Mouse (Mus musculus) liver, embryonic 14.5 days (tissue): Measurements from ENCODE around the gene Lamp2. TPM values are rescaled to one million over a fixed set of nuclear protein-coding genes. Genes with fewer than 3 reads are reported as not detected.

Experiments
- ATAC-seq: fragments of 200-750 bp; cut with Nextera tagmentation; 2 replicates; pipeline ENCODE4 v1.8.0; 2017; ENCODE audit warnings: moderate number of reproducible peaks, mild to moderate bottlenecking, moderate library complexity; ENCODE audit not compliant: insufficient read depth
- DNase-seq, 3 experiments: peaks; one replicate each; pipeline ENCODE4 v3.0.0-alpha.2; 2012 to 2013; ENCODE audit warnings: low read depth in 3 of 3, low spot score in 3 of 3
- H3K27ac ChIP-seq: fragments of 300-500 bp; sonication (generic); 2 replicates; pipeline ENCODE4 v1.5.1; 2014; ENCODE audit warnings: moderate library complexity, mild to moderate bottlenecking, control low read depth, inconsistent platforms
- H3K27me3 ChIP-seq: fragments of 300-500 bp; sonication (generic); 2 replicates; pipeline ENCODE4 v1.6.1; 2014; ENCODE audit warnings: mild to moderate bottlenecking, low read length, moderate library complexity; ENCODE audit not compliant: control insufficient read depth, insufficient read depth
- H3K36me3 ChIP-seq: fragments of 300-500 bp; sonication (generic); replicated peaks from 2 replicates; pipeline ENCODE4 v1.6.1; 2014; ENCODE audit warnings: low read depth; ENCODE audit not compliant: control insufficient read depth, insufficient read depth
- H3K4me1 ChIP-seq, 2 experiments: fragments of 200-500 bp in 1 of 2; fragments of 300-500 bp in 1 of 2; sonication (generic) in 1 of 2; replicated peaks; 2 replicates each; pipeline ENCODE4 v1.6.1; 2012 to 2014; ENCODE audit warnings: antibody characterized with exemption in 1 of 2, inconsistent platforms in 1 of 2, low read length in 1 of 2; ENCODE audit not compliant: control insufficient read depth in 2 of 2, insufficient read depth in 2 of 2
- H3K4me2 ChIP-seq: fragments of 300-500 bp; sonication (generic); 2 replicates; pipeline ENCODE4 v1.6.1; 2014; ENCODE audit warnings: low read depth, mild to moderate bottlenecking, control low read depth, moderate library complexity
- H3K4me3 ChIP-seq, 2 experiments: fragments of 200-500 bp in 1 of 2; fragments of 300-500 bp in 1 of 2; sonication (generic) in 1 of 2; 2 replicates each; pipeline ENCODE4 v1.5.1; 2012 to 2014; ENCODE audit warnings: low read depth in 2 of 2, low read length in 2 of 2, mild to moderate bottlenecking in 2 of 2, control low read depth in 1 of 2, inconsistent platforms in 1 of 2, moderate library complexity in 1 of 2; ENCODE audit not compliant: insufficient read depth in 1 of 2
- H3K9ac ChIP-seq: fragments of 300-500 bp; sonication (generic); replicated peaks from 2 replicates; pipeline ENCODE4 v1.6.1; 2014; ENCODE audit warnings: mild to moderate bottlenecking, control low read depth, moderate library complexity
- H3K9me3 ChIP-seq: fragments of 300-500 bp; sonication (generic); 2 replicates; pipeline ENCODE4 v1.6.1; 2016; ENCODE audit warnings: low read length, mixed read lengths; ENCODE audit not compliant: control insufficient read depth
- CTCF ChIP-seq: IDR thresholded peaks from 2 replicates; pipeline ENCODE4 v1.5.1; 2016; ENCODE audit warnings: antibody characterized with exemption, low read depth, control low read depth
- EP300 ChIP-seq: IDR thresholded peaks from 2 replicates; pipeline ENCODE4 v1.6.1; 2016; ENCODE audit warnings: antibody characterized with exemption, low read depth
- WGBS: fragments of 180-500 bp; shearing (Covaris S2); extraction: QIAGEN DNeasy Blood & Tissue Kit; methylation state at CpG from one replicate; pipeline ENCODE4 v1.1.7; 2014; ENCODE audit not compliant: insufficient replicate concordance; 5-methylcytosine and 5-hydroxymethylcytosine counted together
- polyA plus RNA-seq, 2 experiments: library from polyadenylated mRNA; depleted of rRNA in 1 of 2; stranded (reverse) in 1 of 2; unstranded in 1 of 2; fragments of >200 nt; fragmentation: Nextera tagmentation in 1 of 2; extraction: Ambion mirVana in 1 of 2; gene quantifications; 2 replicates each; pipeline versions ENCODE4 v1.2.1 to v1.2.3; 2012 to 2014

Gene Lamp2
- polyA plus RNA-seq, 2 experiments: 30.6 to 79.2 TPM

DNA sequence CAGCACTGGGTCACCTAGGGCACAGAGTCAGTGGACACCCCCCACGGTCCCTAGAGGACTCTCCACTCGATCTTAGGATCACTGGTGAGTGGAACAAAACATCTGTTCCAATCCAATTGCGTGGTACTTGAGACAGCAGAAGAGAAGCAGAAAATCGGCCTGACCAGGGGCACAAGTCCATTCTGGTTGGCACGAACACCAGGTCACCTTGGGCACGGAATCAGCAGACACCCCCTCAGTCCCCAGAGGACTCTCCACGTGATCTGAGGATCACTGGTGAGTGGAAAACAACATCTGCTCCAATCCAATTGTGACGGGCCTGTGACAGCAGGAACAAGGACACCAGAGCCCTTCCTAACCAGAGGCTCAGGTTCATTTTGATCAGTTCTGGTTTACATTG is 94.2 kb downstream of the Lamp2 start:
- no peak overlapping the region for H3K4me3 ChIP-seq
- no peak for TF ChIP-seq CTCF
- no peak for TF ChIP-seq EP300
- no peaks in the 10 kb centered on the region for H3K4me1 ChIP-seq
- H3K36me3 ChIP-seq: no peaks in the 10 kb centered on the region
- H3K4me2 ChIP-seq: no peak overlapping the region
- H3K9me3 ChIP-seq: no peaks in the 10 kb centered on the region
- 45% methylated on average over 8 of the region's 8 CpGs for WGBS
- no peak for DNase-seq
- H3K27ac ChIP-seq: no peak overlapping the region
- H3K27me3 ChIP-seq: no peaks in the 10 kb centered on the region
- no peak overlapping the region for H3K9ac ChIP-seq
- ATAC-seq: no peak

Other genes with a start within 250 kb of the Lamp2 start
- gene Tmem255a, start 204.0 kb downstream of the Lamp2 start, polyA plus RNA-seq (2012; rRNA removed): 0.41 and 0.44 TPM in 2 replicates
- gene Tmem255a, start 204.0 kb downstream of the Lamp2 start, polyA plus RNA-seq (2014; fragmentation: Nextera tagmentation; extraction: Ambion mirVana): 1.4 TPM in 2 replicates
- not detected in 2 replicates for gene Atp1b4, start 140.3 kb downstream of the Lamp2 start, polyA plus RNA-seq (2012; rRNA removed)
- not detected in 2 replicates for gene Atp1b4, start 140.3 kb downstream of the Lamp2 start, polyA plus RNA-seq (2014; fragmentation: Nextera tagmentation; extraction: Ambion mirVana)
- 3.5 and 7.2 TPM in 2 replicates for gene Cul4b, start 119.7 kb upstream of the Lamp2 start, polyA plus RNA-seq (2012; rRNA removed)
- 12.9 and 13.3 TPM in 2 replicates for gene Cul4b, start 119.7 kb upstream of the Lamp2 start, polyA plus RNA-seq (2014; fragmentation: Nextera tagmentation; extraction: Ambion mirVana)
- gene Mcts1, start 144.1 kb upstream of the Lamp2 start, polyA plus RNA-seq (2012; rRNA removed): 15.9 and 23.8 TPM in 2 replicates
- gene Mcts1, start 144.1 kb upstream of the Lamp2 start, polyA plus RNA-seq (2014; fragmentation: Nextera tagmentation; extraction: Ambion mirVana): 44.4 and 47.8 TPM in 2 replicates
- 4.4 and 8.6 TPM in 2 replicates for gene C1galt1c1, start 178.6 kb upstream of the Lamp2 start, polyA plus RNA-seq (2012; rRNA removed)
- gene C1galt1c1, start 178.6 kb upstream of the Lamp2 start, polyA plus RNA-seq (2014; fragmentation: Nextera tagmentation; extraction: Ambion mirVana): 14.0 and 16.9 TPM in 2 replicates